Comparison of ENCODE assay signal across 8 mouse cellular contexts in the genomic region with DNA sequence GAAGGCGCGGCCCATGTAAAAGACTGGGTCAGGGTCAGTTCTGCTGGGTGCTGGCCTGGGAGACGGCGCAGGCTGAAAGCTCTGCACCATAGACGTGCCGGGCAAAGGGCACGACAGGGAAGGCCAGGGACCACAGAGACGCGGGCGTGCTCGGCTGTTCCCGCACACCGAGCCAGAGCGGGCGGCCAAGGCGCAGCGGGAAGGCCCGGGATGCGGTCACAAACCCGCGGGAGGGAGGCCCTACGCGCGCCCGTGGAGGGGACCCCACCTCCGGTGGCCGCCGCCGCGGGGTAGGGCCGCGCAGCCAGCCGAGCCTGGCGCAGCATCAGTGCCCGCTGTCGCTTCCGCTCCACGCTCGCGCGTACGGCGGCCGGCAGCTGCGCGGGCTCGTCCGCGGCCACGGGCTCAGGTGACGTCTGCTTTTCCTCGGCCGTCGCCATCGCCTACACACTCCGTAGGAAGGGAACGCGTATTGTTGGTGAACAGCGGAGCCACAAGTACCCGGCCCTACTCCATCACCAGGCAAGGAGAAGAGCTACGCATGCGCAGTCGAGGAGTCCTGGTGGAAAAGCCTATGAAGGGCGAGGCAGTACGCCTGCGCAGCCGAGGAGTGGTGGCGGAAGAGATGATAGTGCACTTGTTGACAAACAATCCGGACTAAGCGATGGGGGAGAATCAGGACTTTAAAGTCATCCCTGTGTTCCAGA. TPM values are rescaled to one million over a fixed set of nuclear protein-coding genes. Genes with fewer than 3 reads are reported as not detected.
DNase-seq lines count a peak whose midpoint lies in the region; ATAC-seq and TF ChIP-seq lines count a peak whose summit lies in the region.

A gene (minus strand): TSS at position 531 of the 707 bp plus-strand sequence.

- H3K4me1 ChIP-seq in bone marrow macrophage, adult 2 months (ENCODE audit: control insufficient read depth, insufficient read depth, low read length), result peaks cover 10% of the 10 kb centered on the region
- H3K4me1 ChIP-seq in embryonic fibroblast, embryonic 13.5 days (ENCODE audit: control insufficient read depth, insufficient read depth, low read length), result 0 out of 2 replicates have a peak, but pooled peaks cover 3% of the 10 kb centered on the region
- no peaks in the 10 kb centered on the region; the same call in 1 of the 2 replicates for H3K4me1 ChIP-seq in kidney, embryonic 14.5 days (ENCODE audit: control insufficient read depth, insufficient read depth, low read length)
- peaks cover 22% of the 10 kb centered on the region for H3K4me1 ChIP-seq in limb, embryonic 15.5 days

- peak; percentile 97 for DNase-seq in A20 (ENCODE audit: low read depth, low spot score)
- peak; percentile 94 to 95 for DNase-seq in heart, adult 9 months (ENCODE audit: low spot score in 2 of 2)
- DNase-seq in monocyte, adult 2 months (ENCODE audit: low read depth in 1 of 2, low spot score in 2 of 2), result peak; percentile 64 to 86
- peak; percentile 92 to 96 for DNase-seq in spleen, postnatal 36 days (ENCODE audit: low spot score in 2 of 2)

- no peaks in the 10 kb centered on the region for H3K9me3 ChIP-seq in kidney, embryonic 14.5 days (ENCODE audit: control insufficient read depth, low read length)
- no peaks in the 10 kb centered on the region for H3K9me3 ChIP-seq in limb, embryonic 15.5 days

- H3K36me3 ChIP-seq in kidney, embryonic 14.5 days (ENCODE audit: control insufficient read depth, insufficient read depth, low read length), result peaks cover 5% of the 10 kb centered on the region; the same call in 1 of the 2 replicates
- H3K36me3 ChIP-seq in limb, embryonic 15.5 days, result peaks cover 7% of the 10 kb centered on the region

- H3K4me2 ChIP-seq in kidney, embryonic 14.5 days (replicated peaks; ENCODE audit: low read depth, low read length), result peak within 1 kb of the TSS; percentile 80
- H3K4me2 ChIP-seq in limb, embryonic 15.5 days, result peak within 1 kb of the TSS; percentile 64

- H3K27me3 ChIP-seq in kidney, embryonic 14.5 days (ENCODE audit: control insufficient read depth, insufficient read depth, low read length), result no peaks in the 10 kb centered on the region
- H3K27me3 ChIP-seq in limb, embryonic 15.5 days, result peaks cover 20% of the 10 kb centered on the region

- WGBS in kidney, embryonic 14.5 days, result under 1% methylated on average over 54 of the region's 70 CpGs
- WGBS in limb, embryonic 15.5 days, result under 1% methylated on average over 57 of the region's 70 CpGs

- H3K27ac ChIP-seq in bone marrow macrophage, adult 2 months (ENCODE audit: insufficient read depth, low read depth, low read length), result peak within 1 kb of the TSS; percentile 26; the same call in 1 of the 2 replicates
- H3K27ac ChIP-seq in embryonic fibroblast, embryonic 13.5 days (ENCODE audit: insufficient read depth, low read length), result 0 out of 2 replicates have a peak within 1 kb of the TSS, but pooled peaks have one; percentile 2
- peak within 1 kb of the TSS; percentile 68 for H3K27ac ChIP-seq in kidney, embryonic 14.5 days (ENCODE audit: low read depth, low read length)
- H3K27ac ChIP-seq in limb, embryonic 15.5 days, result peak within 1 kb of the TSS; percentile 89

- H3K4me3 ChIP-seq in bone marrow macrophage, adult 2 months (ENCODE audit: insufficient read depth, low read length), result peak within 1 kb of the TSS; percentile 76
- peak within 1 kb of the TSS; percentile 68 for H3K4me3 ChIP-seq in embryonic fibroblast, embryonic 13.5 days (ENCODE audit: insufficient read depth, low read length)
- H3K4me3 ChIP-seq in kidney, embryonic 14.5 days (ENCODE audit: low read length), result peak within 1 kb of the TSS; percentile 90
- H3K4me3 ChIP-seq in limb, embryonic 15.5 days, result peak within 1 kb of the TSS; percentile 83

- TF ChIP-seq POLR2A in bone marrow macrophage, adult 2 months (IDR thresholded peaks at IDR 0.05; ENCODE audit: borderline replicate concordance, low read depth, low read length), result no peak
- TF ChIP-seq POLR2A in embryonic fibroblast, embryonic 13.5 days (IDR thresholded peaks at IDR 0.05; ENCODE audit: low read depth, low read length), result peak; percentile 98

- ATAC-seq in kidney, embryonic 14.5 days (ENCODE audit: low FRiP score, low TSS enrichment), result peak; percentile 94
- peak; percentile 91 for ATAC-seq in limb, embryonic 15.5 days (ENCODE audit: insufficient number of reproducible peaks, low FRiP score, low TSS enrichment, low read depth)

- TF ChIP-seq CTCF in bone marrow macrophage, adult 2 months (IDR thresholded peaks at IDR 0.05; ENCODE audit: low read depth, low read length), result no peak
- no peak for TF ChIP-seq CTCF in embryonic fibroblast, embryonic 13.5 days (IDR thresholded peaks at IDR 0.05; ENCODE audit: borderline replicate concordance, insufficient read depth, low read length)

- peak within 1 kb of the TSS; percentile 91 for H3K9ac ChIP-seq in kidney, embryonic 14.5 days (ENCODE audit: low read depth, low read length)
- H3K9ac ChIP-seq in limb, embryonic 15.5 days, result peak within 1 kb of the TSS; percentile 87

RNA-seq across cellular contexts. Expression of the gene that starts here (rescaled TPM):
- 45.7 and 49.1 TPM in 2 replicates for polyA plus RNA-seq in bone marrow macrophage, adult 2 months (2012; ENCODE audit: insufficient read depth, insufficient read length, missing spikeins)
- 23.6 and 30.3 TPM in 2 replicates for polyA plus RNA-seq in embryonic fibroblast, embryonic 13.5 days (2011; ENCODE audit: insufficient read length, low read depth, missing spikeins)
- 23.8 and 24.3 TPM in 2 replicates for polyA plus RNA-seq in kidney, embryonic 14.5 days (2014; fragmentation: Nextera tagmentation; extraction: Ambion mirVana)
- 20.6 and 22.0 TPM in 2 replicates for polyA plus RNA-seq in limb, embryonic 15.5 days (2015; fragmentation: Nextera tagmentation; extraction: Ambion mirVana)

Comparison
In these comparisons a context has a peak if more than half of its experiments do, and no peak if none do; other contexts are left out.
1. Peak in every context shown above with its lines: DNase-seq, ATAC-seq, H3K4me3 ChIP-seq and H3K27ac ChIP-seq.
2. H3K27ac ChIP-seq: peak in every context shown above with its lines; median percentile 89 in limb, embryonic 15.5 days; 68 in kidney, embryonic 14.5 days; 26 in bone marrow macrophage, adult 2 months; 2 in embryonic fibroblast, embryonic 13.5 days.